ENCODE assay signal across 9 mouse cellular contexts in genomic region chr8:10006986-10007659, GRCm38 (mm10). TPM values are rescaled to one million over a fixed set of nuclear protein-coding genes. Genes with fewer than 3 reads are reported as not detected.
DNase-seq lines count a peak whose midpoint lies in the region; ATAC-seq and TF ChIP-seq lines count a peak whose summit lies in the region.
"Had no signal": no experiment of that assay in that cellular context is flagged by ENCODE, and none has a peak within 500 bp of the region (broad histone marks: within the 10 kb centered on the region; RNA-seq: fewer than 3 reads in every experiment).

No protein-coding gene starts in this region.

- H3K4me2 ChIP-seq in forebrain, postnatal 0 days (ENCODE audit: low read depth) = peak overlapping the region; percentile 59
- H3K4me2 ChIP-seq in intestine, embryonic 15.5 days (replicated peaks) = peak overlapping the region; percentile 80
- peak overlapping the region; percentile 82 for H3K4me2 ChIP-seq in limb, embryonic 11.5 days (ENCODE audit: low read depth, severe bottlenecking)
- H3K4me2 ChIP-seq in midbrain, postnatal 0 days (ENCODE audit: low read depth, low read length, poor library complexity, severe bottlenecking) = peak overlapping the region; percentile 67

- WGBS in forebrain, postnatal 0 days = 5% methylated on average over 29 of the region's 29 CpGs
- WGBS in intestine, embryonic 15.5 days = 4% methylated on average over 29 of the region's 29 CpGs
- WGBS in limb, embryonic 11.5 days = 3% methylated on average over 29 of the region's 29 CpGs
- WGBS in midbrain, postnatal 0 days = 7% methylated on average over 29 of the region's 29 CpGs

- H3K27me3 ChIP-seq in forebrain, postnatal 0 days (ENCODE audit: insufficient read depth, low read length) = no peaks in the 10 kb centered on the region
- H3K27me3 ChIP-seq in intestine, embryonic 15.5 days (replicated peaks) = no peaks in the 10 kb centered on the region
- H3K27me3 ChIP-seq in limb, embryonic 11.5 days (ENCODE audit: control insufficient read depth, insufficient read depth, low read length) = no peaks in the 10 kb centered on the region
- H3K27me3 ChIP-seq in midbrain, postnatal 0 days (ENCODE audit: insufficient read depth, low read length) = no peaks in the 10 kb centered on the region; the same call in 1 of the 2 replicates
- H3K27me3 ChIP-seq: Patski had no signal

- H3K9ac ChIP-seq in forebrain, postnatal 0 days = no peak overlapping the region
- H3K9ac ChIP-seq in intestine, embryonic 15.5 days = peak overlapping the region; percentile 28; the same call in 1 of the 2 replicates
- H3K9ac ChIP-seq in limb, embryonic 11.5 days (ENCODE audit: low read length) = peak overlapping the region; percentile 50
- H3K9ac ChIP-seq in midbrain, postnatal 0 days (replicated peaks; ENCODE audit: low read length, poor library complexity, severe bottlenecking) = peak overlapping the region; percentile 34

- peak; percentile 85 for ATAC-seq in forebrain, postnatal 0 days
- peak; percentile 36 for ATAC-seq in intestine, embryonic 15.5 days
- ATAC-seq in limb, embryonic 11.5 days (ENCODE audit: insufficient number of reproducible peaks, low FRiP score, low TSS enrichment, low read depth) = no peak
- no peak for ATAC-seq in midbrain, postnatal 0 days (ENCODE audit: low FRiP score)
- ATAC-seq: Patski had no signal

- peak; percentile 48 for DNase-seq in layer of hippocampus, adult 11-12 months (ENCODE audit: low spot score)
- DNase-seq in layer of hippocampus, adult 9-10 months (ENCODE audit: low spot score) = no peak
- peak; percentile 24 for DNase-seq in cerebellum, adult 11 months
- DNase-seq in forebrain, postnatal 0 days = peak; percentile 59
- DNase-seq in limb, embryonic 11.5 days (ENCODE audit: low spot score) = peak; percentile 54
- peak; percentile 37 for DNase-seq in midbrain, postnatal 0 days (ENCODE audit: low spot score)
- no peak for DNase-seq in B cell, adult 2 months

- no peaks in the 10 kb centered on the region for H3K36me3 ChIP-seq in forebrain, postnatal 0 days (ENCODE audit: insufficient read depth)
- no peaks in the 10 kb centered on the region for H3K36me3 ChIP-seq in intestine, embryonic 15.5 days
- H3K36me3 ChIP-seq in limb, embryonic 11.5 days (ENCODE audit: control insufficient read depth, insufficient read depth, low read length) = no peaks in the 10 kb centered on the region
- no peaks in the 10 kb centered on the region for H3K36me3 ChIP-seq in midbrain, postnatal 0 days (ENCODE audit: insufficient read depth, low read length)

- H3K27ac ChIP-seq in forebrain, postnatal 0 days (ENCODE audit: low read depth, low read length) = no peak overlapping the region
- H3K27ac ChIP-seq in intestine, embryonic 15.5 days = no peak overlapping the region
- H3K27ac ChIP-seq in limb, embryonic 11.5 days (replicated peaks; ENCODE audit: low read depth, low read length) = no peak overlapping the region
- H3K27ac ChIP-seq in midbrain, postnatal 0 days (ENCODE audit: low read depth, low read length) = no peak overlapping the region

- H3K4me3 ChIP-seq in forebrain, postnatal 0 days (ENCODE audit: low read depth, low read length) = peak overlapping the region; percentile 37
- peak overlapping the region; percentile 41 for H3K4me3 ChIP-seq in intestine, embryonic 15.5 days (replicated peaks)
- H3K4me3 ChIP-seq in limb, embryonic 11.5 days (ENCODE audit: low read depth, low read length) = peak overlapping the region; percentile 39
- H3K4me3 ChIP-seq in midbrain, postnatal 0 days (ENCODE audit: low read depth, low read length) = peak overlapping the region; percentile 36

- no peak for TF ChIP-seq CTCF in forebrain, postnatal 0 days (IDR thresholded peaks at IDR 0.05; ENCODE audit: low read depth)
- no peak for TF ChIP-seq CTCF in midbrain, postnatal 0 days (IDR thresholded peaks at IDR 0.05)

- no peaks in the 10 kb centered on the region for H3K4me1 ChIP-seq in forebrain, postnatal 0 days (ENCODE audit: insufficient read depth)
- H3K4me1 ChIP-seq in intestine, embryonic 15.5 days (replicated peaks) = peaks cover 9% of the 10 kb centered on the region
- H3K4me1 ChIP-seq in limb, embryonic 11.5 days (ENCODE audit: control insufficient read depth, insufficient read depth, low read length) = peaks cover 4% of the 10 kb centered on the region
- H3K4me1 ChIP-seq in midbrain, postnatal 0 days (ENCODE audit: insufficient read depth, low read length) = no peaks in the 10 kb centered on the region

- H3K9me3 ChIP-seq in forebrain, postnatal 0 days (ENCODE audit: low read length) = no peaks in the 10 kb centered on the region
- H3K9me3 ChIP-seq in intestine, embryonic 15.5 days = no peaks in the 10 kb centered on the region
- no peaks in the 10 kb centered on the region for H3K9me3 ChIP-seq in limb, embryonic 11.5 days (ENCODE audit: control insufficient read depth, low read length)
- H3K9me3 ChIP-seq in midbrain, postnatal 0 days (ENCODE audit: low read length) = no peaks in the 10 kb centered on the region

RNA-seq across cellular contexts. Expression of gene Tnfsf13b, which starts 0.9 kb away (rescaled TPM):
- 0.31 and 0.33 TPM in 2 replicates for total RNA-seq in forebrain, postnatal 0 days (2014; rRNA removed)
- 0.30 and 0.36 TPM in 2 replicates for polyA plus RNA-seq in forebrain, postnatal 0 days (2015; fragmentation: Nextera tagmentation; extraction: Ambion mirVana)
- polyA plus RNA-seq in intestine, embryonic 15.5 days (2015; fragmentation: Nextera tagmentation; extraction: Ambion mirVana) = 0.29 and 0.41 TPM in 2 replicates
- polyA plus RNA-seq in limb, embryonic 11.5 days (2014; fragmentation: Nextera tagmentation; extraction: Ambion mirVana) = 0.10 and 0.17 TPM in 2 replicates
- 0.33 and 1.1 TPM in 2 replicates for total RNA-seq in midbrain, postnatal 0 days (2014; rRNA removed)
- polyA plus RNA-seq in midbrain, postnatal 0 days (2015; fragmentation: Nextera tagmentation; extraction: Ambion mirVana) = 0.59 and 1.1 TPM in 2 replicates

RNA-seq across cellular contexts. Expression of gene Abhd13, which starts 29.6 kb away (rescaled TPM):
- total RNA-seq in forebrain, postnatal 0 days (2014; rRNA removed) = 25.0 and 30.9 TPM in 2 replicates
- 13.0 TPM in 2 replicates for polyA plus RNA-seq in forebrain, postnatal 0 days (2015; fragmentation: Nextera tagmentation; extraction: Ambion mirVana)
- polyA plus RNA-seq in intestine, embryonic 15.5 days (2015; fragmentation: Nextera tagmentation; extraction: Ambion mirVana) = 15.7 and 16.5 TPM in 2 replicates
- polyA plus RNA-seq in limb, embryonic 11.5 days (2014; fragmentation: Nextera tagmentation; extraction: Ambion mirVana) = 19.4 and 20.7 TPM in 2 replicates
- total RNA-seq in midbrain, postnatal 0 days (2014; rRNA removed) = 21.3 and 29.1 TPM in 2 replicates
- 11.2 and 12.3 TPM in 2 replicates for polyA plus RNA-seq in midbrain, postnatal 0 days (2015; fragmentation: Nextera tagmentation; extraction: Ambion mirVana)

RNA-seq across cellular contexts. Expression of gene Lig4, which starts 29.6 kb away (rescaled TPM):
- 3.1 and 3.6 TPM in 2 replicates for total RNA-seq in forebrain, postnatal 0 days (2014; rRNA removed)
- 4.0 and 6.4 TPM in 2 replicates for polyA plus RNA-seq in forebrain, postnatal 0 days (2015; fragmentation: Nextera tagmentation; extraction: Ambion mirVana)
- 3.6 and 4.2 TPM in 2 replicates for polyA plus RNA-seq in intestine, embryonic 15.5 days (2015; fragmentation: Nextera tagmentation; extraction: Ambion mirVana)
- 8.0 and 8.7 TPM in 2 replicates for polyA plus RNA-seq in limb, embryonic 11.5 days (2014; fragmentation: Nextera tagmentation; extraction: Ambion mirVana)
- total RNA-seq in midbrain, postnatal 0 days (2014; rRNA removed) = 4.1 and 4.2 TPM in 2 replicates
- polyA plus RNA-seq in midbrain, postnatal 0 days (2015; fragmentation: Nextera tagmentation; extraction: Ambion mirVana) = 7.3 and 8.2 TPM in 2 replicates

Comparison
In these comparisons a context has a peak if more than half of its experiments do, and no peak if none do; other contexts are left out.
1. DNase-seq: peak in layer of hippocampus, adult 11-12 months (single experiment), cerebellum, adult 11 months (single experiment), forebrain, postnatal 0 days (single experiment), limb, embryonic 11.5 days (single experiment) and midbrain, postnatal 0 days (single experiment); none in layer of hippocampus, adult 9-10 months (single experiment) and B cell, adult 2 months (0 of 2).
2. ATAC-seq: peak in forebrain, postnatal 0 days (single experiment) and intestine, embryonic 15.5 days (single experiment); none in limb, embryonic 11.5 days (single experiment) and midbrain, postnatal 0 days (single experiment).
3. Peak in every context shown above with its lines, with median percentiles within 50 percentile points of each other: H3K4me2 ChIP-seq and H3K4me3 ChIP-seq.